Mouse (Mus musculus): ENCODE data around the gene Ticam1. TPM values are rescaled to one million over a fixed set of nuclear protein-coding genes. Genes with fewer than 3 reads are reported as not detected.
"Not testable (repeated sequence)": the region's sequence is repeated elsewhere in the genome, so short reads cannot be mapped to it uniquely, and the experiment has no call there.

Ticam1 gene
- total RNA-seq, 2 experiments from 2014 or later, result 2.8 to 5.0 TPM

DNA sequence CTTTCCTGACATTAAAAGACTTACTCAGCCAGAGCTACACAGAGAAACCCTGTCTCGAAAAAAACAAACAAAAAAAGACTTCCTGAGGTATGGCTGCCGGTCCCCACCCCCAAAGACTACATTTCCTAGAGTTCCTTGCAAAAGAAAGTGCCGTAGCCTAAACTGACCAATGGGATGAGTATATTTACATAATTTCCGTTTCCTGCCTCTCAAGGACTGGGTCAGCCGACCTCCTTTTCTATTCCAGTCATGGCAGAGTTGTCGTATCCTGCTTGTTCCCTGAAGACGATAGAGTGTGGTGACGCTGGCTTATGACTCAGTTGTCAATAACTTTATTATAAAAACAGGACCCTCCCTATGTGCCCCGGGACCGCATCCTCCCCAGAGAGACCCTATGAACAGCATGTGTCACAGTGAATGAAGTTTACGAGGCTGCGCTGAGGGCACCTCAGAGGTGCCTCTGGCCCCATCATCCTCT lies 7.4 kb downstream of the Ticam1 start:
- ATAC-seq (replicated peaks; ENCODE audit: low FRiP score, poor library complexity, severe bottlenecking), result peak; percentile 78

GRCm38 (mm10) chr17:56266271-56266670 lies 10.3 kb downstream of the Ticam1 start:
- ATAC-seq (replicated peaks; ENCODE audit: low FRiP score, poor library complexity, severe bottlenecking), result no peak

- no peak for ATAC-seq (replicated peaks; ENCODE audit: low FRiP score, poor library complexity, severe bottlenecking)
Measured at GRCm38 (mm10) chr17:56265869-56266268, 10.7 kb downstream of the Ticam1 start.

DNA sequence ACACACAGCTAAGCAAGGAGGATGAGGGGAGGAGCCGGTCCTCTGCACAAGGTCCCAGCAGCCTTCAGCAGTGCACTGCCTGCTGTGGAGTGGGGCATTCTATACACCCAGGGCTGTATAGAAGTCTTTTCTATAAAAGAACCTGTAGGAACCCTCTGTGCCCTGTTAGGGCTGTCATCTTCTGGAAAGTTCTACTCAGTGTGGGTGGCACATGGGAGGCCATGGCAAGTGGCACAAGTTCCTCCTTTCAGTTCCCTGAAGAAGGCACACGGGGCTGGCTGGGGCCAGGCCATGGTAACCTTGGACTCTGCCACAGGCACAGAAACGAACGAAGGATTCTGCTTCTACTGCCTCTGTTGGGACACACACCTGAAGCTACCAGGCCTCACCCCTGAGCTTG lies 11.6 kb downstream of the Ticam1 start:
- ATAC-seq (replicated peaks; ENCODE audit: low FRiP score, poor library complexity, severe bottlenecking), result no peak

- peak; percentile 86 for ATAC-seq (replicated peaks; ENCODE audit: low FRiP score, poor library complexity, severe bottlenecking)
Measured at GRCm38 (mm10) chr17:56264020-56264419, 12.6 kb downstream of the Ticam1 start.

DNA sequence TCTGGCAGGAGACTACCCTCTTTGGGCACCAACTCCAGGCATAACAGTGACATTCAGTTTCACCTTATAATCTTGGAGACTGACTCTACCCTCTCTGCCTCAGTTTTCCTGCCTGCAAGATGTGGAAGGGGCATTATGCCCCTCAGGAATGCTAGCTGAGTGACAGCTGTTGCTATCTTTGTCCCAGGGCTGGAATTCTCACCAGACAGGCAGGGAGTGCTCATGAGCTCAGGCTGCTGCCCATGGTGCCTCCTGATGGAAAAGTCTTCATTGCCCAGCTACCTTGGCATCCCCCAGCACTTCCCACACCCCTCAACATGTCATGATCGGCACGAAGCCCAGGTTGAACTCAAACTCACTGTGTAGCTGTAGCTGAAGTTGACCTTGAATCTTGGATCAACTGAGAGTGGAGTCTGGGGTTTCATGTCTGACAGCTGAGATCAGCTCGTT lies 13.9 kb downstream of the Ticam1 start:
- ATAC-seq (replicated peaks; ENCODE audit: low FRiP score, poor library complexity, severe bottlenecking), result no peak

GRCm38 (mm10) chr17:56261166-56261565 lies 15.4 kb downstream of the Ticam1 start:
- ATAC-seq (replicated peaks; ENCODE audit: low FRiP score, poor library complexity, severe bottlenecking), result no peak

- ATAC-seq (replicated peaks; ENCODE audit: low FRiP score, poor library complexity, severe bottlenecking), result no peak
Measured at GRCm38 (mm10) chr17:56259301-56260037, 17.1 kb downstream of the Ticam1 start.

GRCm38 (mm10) chr17:56258812-56259211 lies 17.8 kb downstream of the Ticam1 start:
- ATAC-seq (replicated peaks; ENCODE audit: low FRiP score, poor library complexity, severe bottlenecking), result not testable (repeated sequence)

DNA sequence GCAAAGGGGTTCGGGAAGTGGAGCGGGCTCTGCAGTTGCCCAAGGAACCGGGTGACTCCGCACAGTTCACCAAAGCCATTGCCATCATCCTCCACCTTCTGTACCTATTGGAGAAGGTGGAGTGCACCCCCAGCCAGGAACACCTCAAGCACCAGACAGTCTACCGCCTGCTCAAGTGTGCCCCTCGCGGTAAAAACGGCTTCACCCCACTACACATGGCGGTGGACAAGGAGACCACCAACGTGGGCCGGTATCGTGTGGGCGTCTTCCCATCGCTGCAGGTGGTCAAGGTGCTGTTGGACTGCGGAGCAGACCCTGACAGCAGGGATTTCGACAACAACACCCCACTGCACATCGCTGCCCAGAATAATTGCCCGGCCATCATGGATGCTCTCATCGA lies 18.3 kb downstream of the Ticam1 start:
- not testable (repeated sequence) for ATAC-seq (replicated peaks; ENCODE audit: low FRiP score, poor library complexity, severe bottlenecking)

DNA sequence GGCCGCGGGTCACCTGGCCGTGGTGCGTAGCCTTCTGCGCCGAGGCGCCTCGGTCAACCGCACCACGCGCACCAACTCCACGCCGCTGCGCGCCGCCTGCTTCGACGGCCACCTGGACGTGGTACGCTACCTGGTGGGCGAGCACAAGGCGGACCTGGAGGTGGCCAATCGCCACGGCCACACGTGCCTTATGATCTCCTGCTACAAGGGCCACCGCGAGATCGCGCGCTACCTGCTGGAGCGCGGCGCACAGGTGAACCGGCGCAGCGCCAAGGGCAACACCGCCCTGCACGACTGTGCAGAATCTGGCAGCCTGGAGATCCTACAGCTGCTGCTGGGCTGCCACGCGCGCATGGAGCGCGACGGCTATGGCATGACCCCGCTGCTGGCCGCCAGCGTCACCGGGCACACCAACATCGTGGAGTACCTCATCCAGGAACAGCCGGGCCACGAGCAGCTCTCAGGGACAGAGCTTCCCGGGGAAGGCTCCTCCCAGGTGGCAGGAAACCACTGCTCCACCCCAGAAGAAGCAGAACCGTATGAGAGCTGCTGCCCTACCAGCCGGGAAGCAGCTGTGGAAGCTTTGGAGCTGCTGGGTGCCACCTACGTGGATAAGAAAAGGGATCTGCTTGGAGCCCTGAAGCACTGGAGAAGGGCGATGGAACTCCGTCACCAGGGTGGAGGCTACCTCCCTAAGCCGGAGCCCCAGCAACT lies 19.2 kb downstream of the Ticam1 start:
- ATAC-seq (replicated peaks; ENCODE audit: low FRiP score, poor library complexity, severe bottlenecking), result no peak

GRCm38 (mm10) chr17:56256239-56256881 lies 20.2 kb downstream of the Ticam1 start, which contains the start of gene Fem1a:
Fem1a (plus strand) TSS chr17:56256810.
- peak; percentile 89 for ATAC-seq (replicated peaks; ENCODE audit: low FRiP score, poor library complexity, severe bottlenecking)

- peak; percentile 87 for ATAC-seq (replicated peaks; ENCODE audit: low FRiP score, poor library complexity, severe bottlenecking)
Measured at GRCm38 (mm10) chr17:56255863-56256238, 20.7 kb downstream of the Ticam1 start.

DNA sequence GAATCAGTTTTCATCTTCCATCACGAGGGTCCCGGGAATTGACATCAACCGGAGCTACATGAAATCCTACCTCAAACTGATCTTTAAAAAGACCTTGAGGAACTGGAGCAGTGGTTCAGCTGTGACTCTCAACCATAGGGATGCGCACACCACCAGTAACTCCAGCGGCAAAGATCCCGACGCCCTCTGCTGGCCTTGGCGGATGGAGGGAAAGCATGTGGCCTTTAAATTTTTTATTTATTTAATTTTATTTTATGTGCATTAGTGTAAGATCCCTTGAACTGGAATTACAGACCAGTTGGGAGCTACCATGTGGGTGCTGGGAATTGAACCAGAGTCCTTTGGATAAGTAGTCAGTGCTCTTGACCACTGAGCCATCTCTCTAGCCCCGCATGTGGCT lies 21.2 kb downstream of the Ticam1 start:
- ATAC-seq (replicated peaks; ENCODE audit: low FRiP score, poor library complexity, severe bottlenecking), result no peak

DNA sequence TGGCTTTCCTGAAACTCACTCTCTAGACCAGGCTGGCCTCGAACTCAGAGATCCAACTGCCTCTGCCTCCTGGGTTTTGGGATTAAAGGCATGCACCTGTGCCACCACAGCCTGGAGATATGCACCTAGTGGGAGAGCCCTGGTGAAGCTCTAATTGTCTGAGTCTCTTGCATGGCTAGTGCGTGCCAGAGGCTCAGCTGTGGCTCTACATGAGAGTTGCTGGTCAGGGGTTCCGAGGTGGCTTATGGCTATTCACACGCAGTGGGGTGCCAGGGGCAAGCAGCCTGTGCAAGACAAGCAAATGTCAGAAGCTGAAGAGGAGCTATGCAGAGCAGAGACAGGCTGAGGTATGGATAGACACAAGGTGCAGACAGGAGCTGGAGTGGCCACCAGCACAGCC lies 21.9 kb downstream of the Ticam1 start:
- ATAC-seq (replicated peaks; ENCODE audit: low FRiP score, poor library complexity, severe bottlenecking), result no peak

- peak; percentile 41; the same call in 1 of the 2 replicates for ATAC-seq (replicated peaks; ENCODE audit: low FRiP score, poor library complexity, severe bottlenecking)
Measured at GRCm38 (mm10) chr17:56251136-56251829, 25.3 kb downstream of the Ticam1 start.

DNA sequence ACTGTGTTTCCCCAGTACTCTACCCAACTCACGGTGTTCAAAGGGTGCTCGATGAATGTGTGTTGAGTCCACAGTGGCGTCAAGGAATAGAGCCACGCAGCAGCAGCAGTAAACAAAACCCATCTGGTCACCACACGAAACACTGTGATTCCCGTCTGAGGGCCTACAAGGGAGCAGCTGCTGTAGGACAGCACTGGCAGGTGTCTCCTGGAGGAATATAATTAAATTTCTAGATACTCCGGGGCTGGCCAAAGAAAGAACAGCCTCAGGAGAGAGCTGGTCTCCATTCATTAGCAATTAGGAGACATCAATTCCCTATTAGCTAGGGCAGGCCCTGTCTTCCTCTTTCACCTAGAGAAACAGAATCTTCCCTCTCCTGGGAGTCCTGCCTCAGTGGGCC lies 31.0 kb downstream of the Ticam1 start:
- no peak for ATAC-seq (replicated peaks; ENCODE audit: low FRiP score, poor library complexity, severe bottlenecking)

- ATAC-seq (replicated peaks; ENCODE audit: low FRiP score, poor library complexity, severe bottlenecking), result peak; percentile 39; the same call in 1 of the 2 replicates
Measured at GRCm38 (mm10) chr17:56241541-56242401, 34.8 kb downstream of the Ticam1 start.
